Mouse (Mus musculus): ENCODE data around the gene Pigu. TPM values are rescaled to one million over a fixed set of nuclear protein-coding genes. Genes with fewer than 3 reads are reported as not detected.

Pigu gene
- 34.3 and 43.4 TPM in 2 replicates for polyA plus RNA-seq (2012; rRNA removed)

- DNase-seq (ENCODE audit: low read depth), result peak; percentile 97
These were observed at the start of gene Pigu for GRCm38 (mm10) chr2:155356971-155357591. TSS of gene Pigu (minus strand) at chr2:155357430.

DNA sequence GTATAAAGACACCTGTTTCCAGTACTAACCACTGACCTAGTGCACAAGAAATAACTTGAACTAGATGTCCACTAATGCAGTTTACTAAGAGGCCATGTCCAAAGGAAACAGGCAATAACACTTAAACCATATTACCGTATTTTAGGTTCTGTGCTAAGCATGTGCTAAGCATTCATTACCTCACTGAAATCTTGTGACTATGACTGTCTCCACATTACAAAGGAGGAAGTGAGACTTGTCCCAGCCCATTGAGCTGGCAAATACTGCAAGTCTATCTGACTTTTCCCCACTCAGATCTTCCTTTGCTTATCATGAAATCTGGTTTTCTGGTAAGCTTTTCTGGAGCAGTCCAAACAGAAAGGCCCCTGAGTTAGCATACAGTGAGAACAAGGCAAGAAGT, 47.4 kb upstream of the Pigu start:
- DNase-seq (ENCODE audit: low read depth), result no peak

DNA sequence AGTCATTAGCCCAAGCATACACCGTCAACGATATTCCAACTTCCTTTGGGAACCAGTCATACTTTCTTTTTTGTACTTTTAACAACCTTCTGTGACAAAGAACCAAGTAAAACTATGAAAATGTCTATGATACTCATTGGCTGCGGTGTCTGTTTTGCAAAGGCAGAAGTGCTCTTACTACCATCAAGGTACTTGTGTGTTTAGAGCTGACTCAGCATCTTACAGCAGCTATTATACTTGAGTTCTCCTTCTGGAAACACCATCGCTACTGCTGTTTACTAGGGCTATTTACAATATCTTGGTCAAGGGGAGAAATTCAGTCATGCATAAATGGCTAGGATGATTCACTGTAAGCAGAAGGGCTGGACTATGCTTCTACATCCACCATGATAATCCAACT, 44.7 kb upstream of the Pigu start:
- DNase-seq (ENCODE audit: low read depth), result no peak

DNA sequence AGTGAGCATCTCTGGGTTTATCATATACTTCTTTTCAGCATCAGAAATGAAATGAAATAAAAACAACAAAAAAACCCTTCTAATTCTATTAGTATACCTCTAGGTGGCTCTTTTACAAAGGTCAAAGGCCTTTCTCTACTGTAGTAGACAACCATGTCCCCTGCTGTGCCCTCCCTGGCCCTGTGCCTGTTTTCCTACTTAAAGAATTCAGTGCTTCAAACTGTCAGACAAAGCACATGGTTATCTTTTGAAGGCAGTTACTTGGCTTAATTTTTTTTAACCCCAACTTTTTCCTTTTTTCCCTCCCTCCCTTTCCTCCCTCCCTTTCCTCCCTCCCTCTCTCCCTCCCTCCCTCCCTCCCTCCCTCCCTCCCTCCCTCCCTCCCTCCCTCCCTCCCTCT, 43.0 kb upstream of the Pigu start:
- no peak for DNase-seq (ENCODE audit: low read depth)

DNA sequence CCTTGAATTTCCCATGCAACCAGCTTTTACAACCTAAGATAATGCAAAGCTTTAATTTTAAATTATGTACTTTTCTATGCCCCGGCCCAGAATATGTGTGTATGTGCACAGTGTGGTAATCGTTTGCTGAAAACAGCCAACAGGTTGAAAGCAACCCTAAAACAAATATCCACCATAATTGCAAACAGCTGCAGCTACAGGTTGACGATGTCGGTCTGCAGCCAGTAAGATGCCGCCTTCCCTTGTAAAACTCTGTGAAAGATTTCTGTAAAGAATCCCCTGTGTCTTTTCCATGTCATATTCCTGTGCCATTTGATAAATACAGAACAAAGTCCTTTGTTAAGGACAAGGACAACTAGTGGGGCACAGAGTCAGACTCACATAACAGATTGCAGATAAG, 37.4 kb upstream of the Pigu start:
- DNase-seq (ENCODE audit: low read depth), result no peak

DNA sequence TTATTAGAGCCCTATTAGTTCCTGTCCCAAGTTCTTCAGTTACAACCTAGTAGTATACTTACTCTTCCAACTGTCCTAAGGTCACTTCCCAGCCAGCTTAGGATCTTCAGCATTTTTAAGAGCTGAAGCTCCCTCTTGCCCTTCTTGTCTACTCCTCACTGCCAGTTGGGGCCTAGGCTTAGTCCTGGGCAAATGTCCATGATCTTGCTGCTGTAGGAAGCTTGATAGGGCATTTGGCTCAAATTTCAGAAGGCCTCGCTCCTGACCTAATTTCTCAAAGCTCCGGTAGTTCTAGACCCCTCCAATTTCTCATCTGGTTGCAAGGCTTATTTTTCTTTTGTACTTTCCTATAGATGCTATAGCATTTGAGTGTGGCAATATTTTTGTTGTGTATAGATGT, 31.3 kb upstream of the Pigu start:
- no peak for DNase-seq (ENCODE audit: low read depth)

DNA sequence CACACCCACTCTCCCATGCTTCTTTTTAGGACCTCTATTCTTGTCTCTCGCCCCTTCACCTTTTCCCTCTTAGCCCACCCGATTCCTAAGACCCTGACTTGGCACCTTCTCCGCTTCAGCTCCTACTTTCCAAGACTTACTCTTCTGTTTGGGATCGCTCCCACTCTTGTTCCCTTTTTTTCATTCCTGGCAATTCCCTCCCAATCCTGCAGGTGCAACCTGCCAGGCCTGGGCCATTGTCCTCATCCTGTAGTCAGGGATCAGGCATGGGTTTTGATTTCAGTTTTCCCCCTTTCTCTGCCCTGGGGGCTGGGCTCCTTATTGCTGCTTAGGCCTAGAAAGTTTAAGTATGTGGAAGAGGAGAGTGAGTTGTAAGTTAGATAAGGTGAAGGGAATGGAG, 29.8 kb upstream of the Pigu start:
- no peak for DNase-seq (ENCODE audit: low read depth)

GRCm38 (mm10) chr2:155386534-155386899, 29.3 kb upstream of the Pigu start:
- DNase-seq (ENCODE audit: low read depth), result no peak

DNA sequence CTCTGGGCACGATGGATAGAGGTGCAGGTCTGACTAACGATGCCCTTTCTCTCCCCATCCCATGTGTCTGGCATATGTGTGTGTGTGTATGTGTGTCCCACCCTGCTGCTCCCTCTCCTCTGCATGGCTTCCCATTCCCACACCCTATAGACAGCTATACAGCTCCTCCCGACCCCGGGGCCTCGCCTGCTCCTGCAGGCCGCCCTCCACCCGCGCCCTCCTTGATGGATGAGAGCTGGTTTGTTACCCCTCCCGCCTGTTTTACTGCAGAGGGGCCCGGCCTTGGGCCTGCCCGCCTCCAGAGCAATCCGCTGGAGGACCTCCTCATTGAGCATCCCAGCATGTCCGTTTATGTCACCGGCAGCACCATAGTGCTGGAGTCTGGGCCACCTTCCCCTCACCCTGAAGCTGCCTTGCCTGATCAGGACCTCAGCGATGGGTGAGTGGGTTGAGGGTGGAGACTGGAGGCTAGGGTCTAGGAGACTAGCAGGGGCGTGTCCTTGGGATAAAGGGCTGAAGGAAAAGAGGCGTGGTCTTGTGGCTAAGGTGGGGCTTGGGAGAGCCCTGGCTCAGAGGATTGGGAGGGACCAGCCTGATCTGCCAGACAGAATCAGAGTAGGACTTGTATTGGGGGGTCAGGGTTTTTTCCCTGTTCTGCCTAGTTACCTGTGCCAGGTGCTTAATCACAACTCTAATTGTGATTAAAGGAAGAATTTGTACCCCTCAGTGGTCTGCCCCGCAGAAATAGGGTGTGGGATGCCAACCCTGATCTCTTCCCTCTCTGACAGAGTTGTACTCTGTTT, 28.7 kb upstream of the Pigu start:
- no peak for DNase-seq (ENCODE audit: low read depth)

- DNase-seq (ENCODE audit: low read depth), result no peak
These were observed 27.9 kb upstream of the Pigu start for GRCm38 (mm10) chr2:155385090-155385489.

DNA sequence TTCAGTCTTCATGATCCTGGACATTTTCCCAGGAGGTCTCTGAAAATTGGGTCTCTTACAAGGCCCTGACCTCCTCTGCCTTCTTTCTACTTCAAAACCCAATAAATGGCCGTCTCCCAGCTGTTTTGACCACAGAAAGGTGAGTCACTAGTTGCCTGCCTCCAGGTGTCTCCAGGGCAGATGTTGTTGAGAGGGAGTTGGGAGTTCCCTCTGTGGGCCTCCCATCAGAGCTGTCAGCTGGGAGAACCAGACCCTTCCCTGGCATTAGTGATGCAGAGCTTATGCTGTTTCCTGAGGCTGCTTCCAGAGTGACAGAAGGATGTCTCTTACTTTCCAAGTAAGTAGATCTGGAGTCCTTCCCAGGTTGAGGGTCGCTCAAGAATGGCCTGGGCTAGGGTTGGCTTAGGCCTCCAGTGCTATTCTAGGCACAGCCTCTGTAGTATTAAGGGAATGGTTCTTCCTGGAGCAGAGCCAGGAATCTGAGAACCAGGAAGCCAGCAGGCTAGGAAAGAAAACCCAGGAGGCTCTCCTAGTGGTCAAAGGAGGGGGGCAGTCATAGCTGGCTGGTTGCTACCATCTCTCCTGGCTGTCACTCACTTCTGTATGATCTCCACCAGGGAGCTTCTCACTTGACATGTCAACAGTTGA, 25.7 kb upstream of the Pigu start:
- no peak for DNase-seq (ENCODE audit: low read depth)

DNA sequence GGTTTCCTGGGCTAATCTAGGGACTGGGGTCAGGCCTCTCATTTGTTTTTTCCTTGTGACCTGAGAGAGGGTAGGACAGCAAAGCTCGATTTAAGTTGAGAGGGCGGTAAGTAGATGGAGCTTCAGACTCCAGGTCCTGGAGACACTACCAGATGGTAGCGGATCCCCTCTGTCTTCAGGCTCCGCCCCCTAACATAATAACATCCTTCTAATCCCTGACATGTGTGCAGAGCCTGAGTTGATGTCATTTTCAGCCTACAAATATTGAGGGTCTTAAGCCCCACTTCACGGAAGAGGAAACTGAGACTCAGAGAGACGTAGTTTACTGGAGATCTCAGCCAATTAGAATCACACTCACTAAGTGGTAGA, 25.1 kb upstream of the Pigu start:
- DNase-seq (ENCODE audit: low read depth), result no peak

- no peak for DNase-seq (ENCODE audit: low read depth)
These were observed 24.6 kb upstream of the Pigu start for GRCm38 (mm10) chr2:155381643-155382331.

DNA sequence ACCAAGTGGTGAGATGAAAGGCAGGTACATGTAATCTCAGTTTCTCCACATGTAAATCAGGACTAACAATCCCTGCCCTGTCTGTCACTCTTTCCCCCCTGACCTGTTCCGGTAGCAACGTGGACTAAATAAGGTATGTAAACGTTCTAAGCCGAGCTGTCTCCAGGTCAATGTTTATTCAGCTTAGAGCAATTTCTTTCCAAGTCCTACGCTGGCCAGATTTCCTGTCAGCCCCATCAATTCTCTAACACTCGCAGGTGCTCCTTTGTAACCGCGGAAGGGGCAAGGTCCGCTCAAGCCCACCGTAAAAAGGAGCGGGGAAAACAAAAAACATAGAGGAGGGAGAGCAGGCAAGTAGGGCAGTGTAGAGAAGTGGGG, 23.8 kb upstream of the Pigu start:
- DNase-seq (ENCODE audit: low read depth), result no peak

GRCm38 (mm10) chr2:155380261-155381059, 23.2 kb upstream of the Pigu start, which contains the start of gene Trp53inp2:
TSS of gene Trp53inp2 (plus strand) at chr2:155381059.
- DNase-seq (ENCODE audit: low read depth), result no peak

DNA sequence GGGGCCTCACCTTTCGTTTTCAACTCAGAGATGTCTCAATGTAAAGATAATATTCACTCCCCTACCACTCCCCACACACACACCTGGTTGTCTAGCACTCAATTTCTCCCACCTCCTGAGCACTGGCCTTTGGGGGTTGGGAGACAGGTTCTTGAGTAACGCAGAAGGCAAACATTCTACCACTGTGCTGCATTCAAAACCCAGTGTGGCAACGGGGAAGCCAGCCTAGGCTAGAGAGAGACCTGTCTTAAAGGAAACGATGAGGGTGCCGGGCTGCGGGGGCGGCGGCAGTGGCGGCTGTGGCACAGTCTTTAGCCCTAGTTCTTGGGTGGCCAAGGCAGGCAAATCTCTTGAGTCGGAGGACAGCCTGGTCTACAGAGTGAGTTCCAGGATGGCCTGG, 19.0 kb upstream of the Pigu start:
- no peak for DNase-seq (ENCODE audit: low read depth)

- no peak for DNase-seq (ENCODE audit: low read depth)
These were observed 17.3 kb upstream of the Pigu start for GRCm38 (mm10) chr2:155374521-155374920.

DNA sequence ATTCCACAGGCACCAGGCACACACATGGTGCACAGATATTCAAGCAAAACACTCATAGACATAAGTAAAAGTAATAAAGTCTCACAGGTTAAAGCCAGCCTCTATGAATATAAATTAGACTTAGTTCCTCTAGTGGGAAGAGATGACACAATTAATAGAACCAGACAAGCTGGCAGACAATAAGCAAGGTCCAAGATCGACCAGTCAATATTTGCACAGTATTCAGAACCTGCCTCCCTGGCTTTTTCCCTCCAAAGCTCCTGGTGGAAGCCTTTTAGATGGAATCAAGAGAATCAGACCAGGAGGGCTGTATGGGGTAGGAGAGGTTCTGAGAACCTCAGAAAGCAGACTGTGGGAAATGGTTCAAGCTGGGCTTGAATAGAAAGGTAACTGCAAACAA, 16.7 kb upstream of the Pigu start:
- no peak for DNase-seq (ENCODE audit: low read depth)

DNA sequence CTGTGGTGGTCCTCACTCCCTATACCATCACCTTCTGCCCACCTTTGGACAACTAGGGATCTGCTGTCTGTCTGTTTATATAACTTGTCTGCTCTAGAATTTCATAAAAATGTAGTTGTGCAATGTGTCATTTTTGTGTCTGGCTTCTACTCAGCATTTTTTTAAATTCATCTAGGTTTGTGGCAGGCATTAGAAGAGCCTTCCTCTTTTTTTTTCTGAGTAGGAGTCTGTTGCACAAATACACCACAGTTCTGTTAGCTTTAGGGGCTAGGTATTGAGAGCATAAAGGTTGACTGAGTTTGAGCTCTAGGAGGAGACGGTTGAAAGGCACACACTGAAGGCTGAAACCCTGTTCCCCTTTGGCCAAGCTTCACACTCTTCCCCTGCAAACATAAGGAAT, 16.1 kb upstream of the Pigu start:
- DNase-seq (ENCODE audit: low read depth), result no peak

DNA sequence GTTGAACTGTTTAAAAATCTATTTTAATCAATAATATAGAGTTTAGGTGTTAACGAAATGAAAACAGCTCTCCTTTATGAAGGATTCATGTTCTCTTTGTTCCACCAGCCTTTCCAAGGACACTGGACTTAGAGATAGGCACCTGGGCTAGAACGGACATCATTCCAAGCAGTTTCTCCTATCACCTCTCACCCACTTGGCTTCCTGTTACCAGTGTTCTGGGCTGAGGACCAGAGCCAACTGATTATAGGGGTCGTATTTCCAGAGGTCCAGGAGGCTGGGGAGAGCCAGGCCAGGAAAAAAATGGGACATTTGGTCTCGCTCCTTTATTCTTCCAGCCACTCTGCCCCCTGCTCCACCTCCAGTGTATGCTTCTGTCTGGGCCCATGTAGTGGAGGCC, 15.2 kb upstream of the Pigu start:
- DNase-seq (ENCODE audit: low read depth), result no peak

GRCm38 (mm10) chr2:155369333-155369883, 12.2 kb upstream of the Pigu start:
- DNase-seq (ENCODE audit: low read depth), result no peak

All from gonadal fat pad, adult 2 months (tissue).